Mouse (Mus musculus) ES-Bruce4 (cell line): ENCODE data around the gene Ercc6l2. TPM values are rescaled to one million over a fixed set of nuclear protein-coding genes. Genes with fewer than 3 reads are reported as not detected.

Experiments
- H3K27ac ChIP-seq: 2 replicates; pipeline ENCODE4 v1.5.1; 2012; ENCODE audit warnings: low read length, inconsistent platforms; ENCODE audit not compliant: insufficient read depth
- H3K27me3 ChIP-seq: 2 replicates; pipeline ENCODE4 v1.6.1; 2012; ENCODE audit warnings: mild to moderate bottlenecking, low read length, inconsistent platforms; ENCODE audit not compliant: control insufficient read depth, poor library complexity, insufficient read depth, severe bottlenecking
- H3K36me3 ChIP-seq: 2 replicates; pipeline ENCODE4 v1.6.1; 2012; ENCODE audit warnings: inconsistent platforms, mild to moderate bottlenecking, low read length, moderate library complexity; ENCODE audit not compliant: control insufficient read depth, poor library complexity, insufficient read depth, severe bottlenecking
- H3K4me1 ChIP-seq: one replicate; pipeline ENCODE4 v1.8.1; 2011; ENCODE audit warnings: low read length; ENCODE audit not compliant: control insufficient read depth, insufficient read depth
- H3K4me3 ChIP-seq: 2 replicates; pipeline ENCODE4 v1.5.1; 2011; ENCODE audit warnings: low read depth, mild to moderate bottlenecking, low read length
- H3K9ac ChIP-seq: 2 replicates; pipeline ENCODE4 v1.6.1; 2012; ENCODE audit warnings: low read depth, mild to moderate bottlenecking, inconsistent platforms; ENCODE audit not compliant: poor library complexity, severe bottlenecking
- H3K9me3 ChIP-seq: replicated peaks from 2 replicates; pipeline ENCODE4 v1.6.1; 2012; ENCODE audit warnings: mild to moderate bottlenecking, low read length, inconsistent platforms; ENCODE audit not compliant: control insufficient read depth, poor library complexity, insufficient read depth, severe bottlenecking
- CTCF ChIP-seq: IDR thresholded peaks from one replicate; pipeline ENCODE4 v1.8.1; 2011; ENCODE audit warnings: low read depth, low read length
- EP300 ChIP-seq: IDR thresholded peaks from 2 replicates; pipeline ENCODE4 v1.6.1; 2011; ENCODE audit warnings: low read depth, low read length; ENCODE audit not compliant: insufficient read depth
- POLR2A ChIP-seq: IDR thresholded peaks from one replicate; pipeline ENCODE4 v1.8.1; 2011; ENCODE audit warnings: low read length; ENCODE audit not compliant: insufficient read depth
- polyA plus RNA-seq: library from polyadenylated mRNA; stranded (reverse); fragments of >200 nt; gene quantifications from 2 replicates; pipeline ENCODE4 v1.2.4, GENCODE M21; 2011; ENCODE audit warnings: low read depth; ENCODE audit not compliant: missing spikeins, insufficient read depth, insufficient read length

Ercc6l2 gene
- polyA plus RNA-seq, 1 experiment: 46.6 TPM

GRCm38 (mm10) chr13:63792234-63792831, 22.7 kb upstream of the Ercc6l2 start:
- Histone ChIP-seq H3K27me3 (no peaks in the 10 kb centered on the region), H3K9me3 (no peaks in the 10 kb centered on the region), H3K36me3 (no peaks in the 10 kb centered on the region), H3K4me1 (no peaks in the 10 kb centered on the region), H3K9ac (no peak overlapping the region), H3K27ac (no peak overlapping the region), H3K4me3 (no peak overlapping the region)
- TF ChIP-seq POLR2A (no peak), EP300 (no peak), CTCF (no peak)

GRCm38 (mm10) chr13:63793345-63794308, 21.4 kb upstream of the Ercc6l2 start:
- Histone ChIP-seq H3K9me3 (no peaks in the 10 kb centered on the region), H3K4me3 (no peak overlapping the region), H3K36me3 (no peaks in the 10 kb centered on the region), H3K4me1 (no peaks in the 10 kb centered on the region), H3K9ac (no peak overlapping the region), H3K27me3 (no peaks in the 10 kb centered on the region), H3K27ac (no peak overlapping the region)
- TF ChIP-seq EP300: no peak
- TF ChIP-seq CTCF: no peak
- TF ChIP-seq POLR2A: no peak

GRCm38 (mm10) chr13:63798677-63799076, 16.4 kb upstream of the Ercc6l2 start:
- Histone ChIP-seq H3K9me3 (no peaks in the 10 kb centered on the region), H3K27ac (no peak overlapping the region), H3K27me3 (no peaks in the 10 kb centered on the region), H3K9ac (no peak overlapping the region), H3K36me3 (no peaks in the 10 kb centered on the region), H3K4me3 (no peak overlapping the region), H3K4me1 (no peaks in the 10 kb centered on the region)
- TF ChIP-seq CTCF: no peak
- TF ChIP-seq EP300: no peak
- TF ChIP-seq POLR2A: no peak

- Histone ChIP-seq H3K9me3 (no peaks in the 10 kb centered on the region), H3K27me3 (no peaks in the 10 kb centered on the region), H3K9ac (no peak overlapping the region), H3K36me3 (no peaks in the 10 kb centered on the region), H3K4me1 (no peaks in the 10 kb centered on the region), H3K27ac (no peak overlapping the region), H3K4me3 (no peak overlapping the region)
- TF ChIP-seq POLR2A (no peak), CTCF (no peak), EP300 (no peak)
Observed at GRCm38 (mm10) chr13:63799940-63800339, 15.1 kb upstream of the Ercc6l2 start.

GRCm38 (mm10) chr13:63801289-63801688, 13.8 kb upstream of the Ercc6l2 start:
- Histone ChIP-seq H3K4me1 (no peaks in the 10 kb centered on the region), H3K27me3 (no peaks in the 10 kb centered on the region), H3K9ac (no peak overlapping the region), H3K36me3 (no peaks in the 10 kb centered on the region), H3K9me3 (no peaks in the 10 kb centered on the region), H3K4me3 (no peak overlapping the region), H3K27ac (no peak overlapping the region)
- no peak for TF ChIP-seq POLR2A
- no peak for TF ChIP-seq CTCF
- TF ChIP-seq EP300: no peak

- no peaks in the 10 kb centered on the region for H3K27me3 ChIP-seq
- no peaks in the 10 kb centered on the region for H3K4me1 ChIP-seq
- H3K27ac ChIP-seq: no peak overlapping the region
- H3K9me3 ChIP-seq: no peaks in the 10 kb centered on the region
- no peak overlapping the region for H3K9ac ChIP-seq
- H3K36me3 ChIP-seq: no peaks in the 10 kb centered on the region
- TF ChIP-seq CTCF (no peak), POLR2A (no peak), EP300 (no peak)
- H3K4me3 ChIP-seq: no peak overlapping the region
Observed at GRCm38 (mm10) chr13:63807233-63807632, 7.8 kb upstream of the Ercc6l2 start.
